Mouse (Mus musculus) liver, embryonic 15.5 days (tissue): ENCODE measurements around the gene Plekha1. TPM values are rescaled to one million over a fixed set of nuclear protein-coding genes. Genes with fewer than 3 reads are reported as not detected.

Source experiments
- ATAC-seq: fragments of 200-750 bp; cut with Nextera tagmentation; 2 replicates; pipeline ENCODE4 v1.8.0; 2017; ENCODE audit warnings: moderate number of reproducible peaks, mild to moderate bottlenecking, moderate library complexity; ENCODE audit not compliant: insufficient read depth
- H3K27ac ChIP-seq: fragments of 300-500 bp; sonication (generic); replicated peaks from 2 replicates; pipeline ENCODE4 v1.5.1; 2015; ENCODE audit warnings: mild to moderate bottlenecking, inconsistent platforms
- H3K27me3 ChIP-seq: fragments of 300-500 bp; sonication (generic); 2 replicates; pipeline ENCODE4 v1.6.1; 2015; ENCODE audit warnings: mild to moderate bottlenecking, inconsistent platforms
- H3K36me3 ChIP-seq: fragments of 300-500 bp; sonication (generic); replicated peaks from 2 replicates; pipeline ENCODE4 v1.6.1; 2015; ENCODE audit warnings: moderate library complexity, mild to moderate bottlenecking, inconsistent platforms
- H3K4me1 ChIP-seq: fragments of 300-500 bp; sonication (generic); replicated peaks from 2 replicates; pipeline ENCODE4 v1.6.1; 2015; ENCODE audit warnings: inconsistent platforms
- H3K4me2 ChIP-seq: fragments of 300-500 bp; sonication (generic); 2 replicates; pipeline ENCODE4 v1.6.1; 2015; ENCODE audit warnings: moderate library complexity, mild to moderate bottlenecking, inconsistent platforms
- H3K4me3 ChIP-seq: fragments of 300-500 bp; sonication (generic); replicated peaks from 2 replicates; pipeline ENCODE4 v1.5.1; 2015; ENCODE audit warnings: mild to moderate bottlenecking, inconsistent platforms
- H3K9ac ChIP-seq: fragments of 300-500 bp; sonication (generic); 2 replicates; pipeline ENCODE4 v1.6.1; 2015; ENCODE audit warnings: moderate library complexity, mild to moderate bottlenecking, inconsistent platforms
- H3K9me3 ChIP-seq: fragments of 300-500 bp; sonication (generic); replicated peaks from 2 replicates; pipeline ENCODE4 v1.6.1; 2016; ENCODE audit warnings: inconsistent platforms
- WGBS: fragments of 180-500 bp; shearing (Covaris S2); methylation state at CpG from one replicate; pipeline ENCODE4 v1.1.7; 2015; ENCODE audit warnings: mixed read lengths; ENCODE audit not compliant: insufficient replicate concordance; 5-methylcytosine and 5-hydroxymethylcytosine counted together
- polyA plus RNA-seq: library from polyadenylated mRNA; unstranded; fragments of >200 nt; fragmentation: Nextera tagmentation; extraction: Ambion mirVana; gene quantifications from 2 replicates; pipeline ENCODE4 v1.2.1, GENCODE M21; 2015

The Plekha1 gene
- polyA plus RNA-seq, 1 experiment from 2014 or later: 10.3 TPM

GRCm38 (mm10) chr7:130922981-130923731, 57.6 kb downstream of the Plekha1 start:
- no peak for ATAC-seq
- no peak overlapping the region for H3K9ac ChIP-seq
- H3K4me2 ChIP-seq: no peak overlapping the region
- H3K4me1 ChIP-seq: no peaks in the 10 kb centered on the region
- WGBS: 48% methylated on average over 13 of the region's 13 CpGs
- H3K27ac ChIP-seq: no peak overlapping the region
- H3K4me3 ChIP-seq: no peak overlapping the region
- no peaks in the 10 kb centered on the region for H3K27me3 ChIP-seq
- no peaks in the 10 kb centered on the region for H3K9me3 ChIP-seq
- no peaks in the 10 kb centered on the region for H3K36me3 ChIP-seq

DNA sequence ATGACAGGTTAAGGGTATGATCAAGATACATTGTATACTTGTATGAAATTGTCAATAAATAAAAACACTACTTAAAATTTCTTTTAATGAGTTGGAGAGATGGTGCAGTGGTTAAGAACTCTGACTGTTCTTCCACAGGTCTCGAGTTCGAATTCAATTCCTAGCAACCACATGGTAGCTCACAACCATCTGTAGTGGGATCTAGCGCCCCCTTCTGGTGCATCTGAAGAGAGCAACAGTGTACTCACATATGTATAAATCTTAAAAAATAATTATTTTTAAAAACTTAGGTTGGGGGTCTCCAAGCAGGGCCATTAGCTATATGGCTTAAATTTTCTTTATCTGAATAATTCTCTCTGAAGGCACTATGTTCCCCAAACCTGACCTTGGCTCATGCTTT, 64.8 kb downstream of the Plekha1 start:
- Histone ChIP-seq H3K4me3 (no peak overlapping the region), H3K9me3 (no peaks in the 10 kb centered on the region), H3K36me3 (no peaks in the 10 kb centered on the region), H3K9ac (no peak overlapping the region), H3K27me3 (peaks cover 27% of the 10 kb centered on the region), H3K27ac (no peak overlapping the region), H3K4me1 (no peaks in the 10 kb centered on the region), H3K4me2 (no peak overlapping the region)
- no peak for ATAC-seq
- 48% methylated on average over 3 of the region's 3 CpGs for WGBS

DNA sequence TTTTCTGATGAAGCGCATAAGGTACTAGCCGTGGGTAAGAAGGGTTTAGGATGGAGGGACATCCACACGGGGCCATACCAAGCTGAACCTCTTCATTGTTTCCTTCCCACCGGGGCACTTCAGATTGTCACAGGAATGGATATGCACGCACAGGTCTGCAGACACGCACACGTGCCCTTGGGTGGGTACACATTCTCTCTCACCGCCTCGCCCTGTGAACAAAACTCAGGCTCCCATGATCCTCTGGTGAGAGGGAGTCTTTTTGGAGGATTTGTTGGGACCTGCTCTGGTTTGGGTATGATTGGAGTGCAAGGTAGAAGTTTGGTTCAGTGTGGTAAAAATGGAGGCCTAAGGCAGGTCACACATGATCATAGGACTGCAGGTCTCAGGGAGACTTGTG, 67.4 kb downstream of the Plekha1 start:
- H3K27ac ChIP-seq: no peak overlapping the region
- H3K4me3 ChIP-seq: no peak overlapping the region
- H3K9ac ChIP-seq: no peak overlapping the region
- no peaks in the 10 kb centered on the region for H3K36me3 ChIP-seq
- no peak for ATAC-seq
- 72% methylated on average over 9 of the region's 9 CpGs for WGBS
- no peaks in the 10 kb centered on the region for H3K4me1 ChIP-seq
- no peak overlapping the region for H3K4me2 ChIP-seq
- H3K9me3 ChIP-seq: no peaks in the 10 kb centered on the region
- H3K27me3 ChIP-seq: peaks cover 52% of the 10 kb centered on the region

- Histone ChIP-seq H3K27ac (no peak overlapping the region), H3K9me3 (no peaks in the 10 kb centered on the region), H3K4me2 (no peak overlapping the region), H3K4me1 (no peaks in the 10 kb centered on the region), H3K27me3 (peaks cover 65% of the 10 kb centered on the region), H3K4me3 (no peak overlapping the region), H3K36me3 (no peaks in the 10 kb centered on the region), H3K9ac (no peak overlapping the region)
- no peak for ATAC-seq
- 63% methylated on average over 4 of the region's 4 CpGs for WGBS
Measured at GRCm38 (mm10) chr7:130934654-130935053, 69.1 kb downstream of the Plekha1 start.

DNA sequence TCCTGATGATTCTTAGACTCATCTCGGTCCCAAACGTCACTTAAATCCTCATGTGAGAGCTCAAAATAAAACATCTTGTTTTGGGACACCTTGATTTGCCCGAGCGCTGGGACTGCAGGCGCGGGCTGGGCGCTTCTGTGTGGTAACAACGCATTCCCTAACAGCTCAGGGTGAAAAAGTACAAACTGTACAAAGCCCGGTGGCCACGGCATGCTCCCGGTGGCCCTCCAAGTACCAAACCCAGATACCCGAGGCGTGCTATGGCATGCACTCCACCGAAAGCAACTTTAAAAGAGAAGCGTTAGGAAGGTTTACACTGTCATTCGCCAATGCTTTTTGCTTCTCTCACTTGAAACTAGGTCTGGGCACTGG, 69.9 kb downstream of the Plekha1 start:
- Histone ChIP-seq H3K27me3 (peaks cover 70% of the 10 kb centered on the region), H3K4me1 (no peaks in the 10 kb centered on the region), H3K27ac (no peak overlapping the region), H3K9me3 (no peaks in the 10 kb centered on the region), H3K4me3 (peak overlapping the region; percentile 42), H3K9ac (no peak overlapping the region), H3K4me2 (peak overlapping the region; percentile 56), H3K36me3 (no peaks in the 10 kb centered on the region)
- ATAC-seq: no peak
- 7% methylated on average over 16 of the region's 16 CpGs for WGBS

DNA sequence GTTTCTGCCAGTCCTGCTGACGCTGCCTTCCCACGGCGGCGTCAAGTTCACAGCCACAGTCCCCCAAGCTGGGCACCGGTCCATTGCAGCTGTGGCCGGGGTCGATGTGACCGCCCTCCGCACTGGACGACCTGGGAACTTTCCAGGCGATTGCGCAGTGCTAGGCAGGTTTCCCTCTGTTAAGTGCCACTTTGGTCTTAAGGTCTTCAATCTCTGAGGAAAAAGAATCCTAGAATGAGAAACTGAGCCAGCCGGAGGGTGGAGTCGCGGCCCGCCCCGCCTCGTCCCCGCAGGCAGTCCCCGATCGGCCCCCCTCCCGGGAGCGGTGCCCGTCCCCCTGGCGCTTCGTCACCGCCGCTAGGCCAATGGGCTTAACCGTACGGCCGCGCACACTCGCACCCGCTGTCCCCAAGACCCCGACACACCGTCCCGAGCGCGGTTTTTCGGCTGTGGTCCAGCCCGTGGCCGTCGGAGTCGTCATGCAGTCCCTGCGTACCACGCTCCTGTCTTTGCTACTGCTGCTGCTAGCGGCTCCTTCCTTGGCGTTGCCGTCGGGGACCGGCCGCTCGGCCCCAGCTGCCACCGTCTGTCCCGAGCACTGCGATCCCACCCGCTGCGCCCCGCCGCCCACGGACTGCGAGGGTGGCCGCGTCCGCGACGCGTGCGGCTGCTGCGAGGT, 70.4 kb downstream of the Plekha1 start, which contains the start of gene Htra1:
Gene Htra1, plus strand, starts transcription at position 319 of the 679 bp plus-strand sequence.
- no peak for ATAC-seq
- Histone ChIP-seq H3K9me3 (no peaks in the 10 kb centered on the region), H3K36me3 (no peaks in the 10 kb centered on the region), H3K4me3 (peak within 1 kb of the TSS; percentile 42), H3K4me1 (no peaks in the 10 kb centered on the region), H3K27me3 (peaks cover 75% of the 10 kb centered on the region), H3K9ac (no peak within 1 kb of the TSS), H3K27ac (no peak within 1 kb of the TSS), H3K4me2 (peak within 1 kb of the TSS; percentile 56)
- under 1% methylated on average over 70 of the region's 70 CpGs for WGBS

GRCm38 (mm10) chr7:130936472-130936951, 71.0 kb downstream of the Plekha1 start:
- Histone ChIP-seq H3K36me3 (no peaks in the 10 kb centered on the region), H3K9ac (no peak overlapping the region), H3K4me3 (peak overlapping the region; percentile 42), H3K4me2 (peak overlapping the region; percentile 56), H3K9me3 (no peaks in the 10 kb centered on the region), H3K27me3 (peaks cover 80% of the 10 kb centered on the region), H3K27ac (no peak overlapping the region), H3K4me1 (no peaks in the 10 kb centered on the region)
- ATAC-seq: no peak
- 2% methylated on average over 49 of the region's 49 CpGs for WGBS

DNA sequence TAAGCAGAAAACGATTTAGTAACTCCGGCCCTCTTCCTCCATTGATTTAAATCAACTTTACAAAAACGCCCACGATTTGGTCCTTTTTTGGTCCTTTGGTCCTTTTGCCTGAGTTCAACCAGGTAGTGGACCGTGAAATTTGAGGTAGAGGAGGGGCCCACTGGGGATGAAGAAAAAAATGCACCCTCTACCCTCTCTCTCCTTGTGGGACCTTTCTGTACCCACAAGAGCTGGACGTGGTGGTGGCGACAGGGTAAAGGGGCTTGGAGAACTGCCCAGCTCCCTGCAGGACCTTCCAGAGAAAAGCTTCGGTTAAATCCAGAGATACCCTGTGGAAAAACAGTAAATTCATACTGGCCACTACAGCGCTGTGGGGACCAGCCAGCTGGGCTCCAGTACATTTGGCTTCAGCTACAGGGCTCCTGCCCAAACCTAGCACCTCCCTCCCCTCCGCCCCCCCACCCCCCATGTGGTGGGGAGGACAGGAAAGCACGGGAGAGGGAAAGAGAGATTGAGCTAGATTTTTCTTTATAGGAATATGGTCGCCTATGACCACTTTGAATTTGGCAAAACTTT, 71.8 kb downstream of the Plekha1 start:
- H3K4me1 ChIP-seq: no peaks in the 10 kb centered on the region
- peaks cover 80% of the 10 kb centered on the region for H3K27me3 ChIP-seq
- H3K4me2 ChIP-seq: no peak overlapping the region
- no peaks in the 10 kb centered on the region for H3K9me3 ChIP-seq
- no peak overlapping the region for H3K9ac ChIP-seq
- ATAC-seq: no peak
- no peak overlapping the region for H3K4me3 ChIP-seq
- no peak overlapping the region for H3K27ac ChIP-seq
- no peaks in the 10 kb centered on the region for H3K36me3 ChIP-seq
- 18% methylated on average over 12 of the region's 12 CpGs for WGBS

GRCm38 (mm10) chr7:130938005-130938404, 72.4 kb downstream of the Plekha1 start:
- ATAC-seq: no peak
- Histone ChIP-seq H3K36me3 (no peaks in the 10 kb centered on the region), H3K9me3 (no peaks in the 10 kb centered on the region), H3K27ac (no peak overlapping the region), H3K4me1 (no peaks in the 10 kb centered on the region), H3K27me3 (peaks cover 77% of the 10 kb centered on the region), H3K9ac (no peak overlapping the region), H3K4me3 (no peak overlapping the region), H3K4me2 (no peak overlapping the region)
- 36% methylated on average over 4 of the region's 4 CpGs for WGBS

DNA sequence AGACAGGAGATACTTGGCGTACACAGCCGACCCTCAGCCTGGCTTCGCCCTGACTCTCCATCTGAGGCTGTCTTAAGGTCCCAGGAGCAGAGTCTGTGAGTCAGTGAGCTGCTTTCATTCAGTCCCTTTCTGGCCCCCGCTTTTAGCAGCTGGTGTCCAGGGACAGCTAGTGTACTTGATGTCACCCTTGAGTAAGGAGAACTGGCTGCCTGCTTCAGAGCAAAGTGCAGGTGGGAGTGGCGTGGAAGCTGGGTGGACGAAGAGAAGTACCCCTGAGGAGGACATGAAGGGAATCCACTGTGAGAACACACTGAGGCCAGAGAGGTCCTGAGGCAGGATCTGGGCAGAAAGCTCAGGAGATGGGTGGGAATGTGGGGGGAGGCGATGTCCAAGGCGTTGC, 73.3 kb downstream of the Plekha1 start:
- Histone ChIP-seq H3K4me2 (no peak overlapping the region), H3K9ac (no peak overlapping the region), H3K4me1 (no peaks in the 10 kb centered on the region), H3K9me3 (no peaks in the 10 kb centered on the region), H3K36me3 (no peaks in the 10 kb centered on the region), H3K27me3 (peaks cover 68% of the 10 kb centered on the region), H3K27ac (no peak overlapping the region), H3K4me3 (no peak overlapping the region)
- WGBS: 72% methylated on average over 8 of the region's 8 CpGs
- no peak for ATAC-seq

GRCm38 (mm10) chr7:130940733-130941132, 75.2 kb downstream of the Plekha1 start:
- H3K9me3 ChIP-seq: no peaks in the 10 kb centered on the region
- no peaks in the 10 kb centered on the region for H3K4me1 ChIP-seq
- H3K36me3 ChIP-seq: no peaks in the 10 kb centered on the region
- no peak for ATAC-seq
- 75% methylated on average over 8 of the region's 8 CpGs for WGBS
- peaks cover 49% of the 10 kb centered on the region for H3K27me3 ChIP-seq
- H3K9ac ChIP-seq: no peak overlapping the region
- H3K4me3 ChIP-seq: no peak overlapping the region
- H3K4me2 ChIP-seq: no peak overlapping the region
- H3K27ac ChIP-seq: no peak overlapping the region
